Mouse (Mus musculus): ENCODE results near the gene Pou3f1. TPM values are rescaled to one million over a fixed set of nuclear protein-coding genes. Genes with fewer than 3 reads are reported as not detected.
A peak's percentile ranks its signal among the peaks of the same experiment; 100 is the strongest.

Pou3f1 gene
- total and polyA plus RNA-seq, 2 experiments from 2014 or later, result 4.8 to 6.3 TPM

DNA sequence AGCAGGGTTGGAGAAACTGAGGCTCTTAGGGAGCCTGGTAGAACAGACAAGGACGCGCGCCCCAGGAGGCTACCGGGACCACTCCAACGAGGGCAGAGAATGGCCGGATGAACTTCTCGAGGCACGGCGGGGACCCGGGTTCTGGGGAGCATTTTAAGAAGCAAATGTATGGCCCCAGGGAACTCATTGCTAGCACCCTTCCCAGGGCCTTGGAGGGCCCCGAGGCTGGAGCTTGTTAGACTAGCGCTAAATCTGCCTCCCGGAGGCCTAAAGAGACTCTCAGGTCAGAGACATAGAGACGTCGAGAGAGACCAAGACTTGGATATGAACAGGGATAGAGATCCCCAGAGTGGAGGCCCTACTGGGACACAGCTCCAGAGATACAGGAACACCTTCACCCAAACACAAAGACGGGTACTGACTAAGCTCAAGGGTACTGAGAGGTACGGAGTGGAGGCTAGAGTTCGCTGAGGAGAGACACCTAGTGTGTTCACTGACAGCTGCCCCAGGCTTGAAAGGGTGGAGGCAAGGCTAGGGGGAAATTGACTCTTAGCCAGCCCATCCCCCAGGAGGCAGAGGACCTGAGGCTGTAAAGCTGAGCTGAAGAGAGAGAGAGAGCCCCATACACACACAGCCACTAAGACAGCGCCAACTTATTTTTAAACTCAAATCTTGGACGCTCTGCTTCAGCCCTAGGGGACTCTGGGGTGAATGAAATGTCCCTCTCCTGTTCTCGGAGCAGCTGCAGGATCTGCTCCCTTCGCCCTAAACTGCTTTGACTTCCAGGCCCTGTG, 44.6 kb downstream of the Pou3f1 start:
- 4% methylated on average over 22 of the region's 22 CpGs for WGBS
- peak overlapping the region; percentile 54 for H3K9ac ChIP-seq (replicated peaks; ENCODE audit: low read length)
- H3K36me3 ChIP-seq (ENCODE audit: insufficient read depth, low read length), result no peaks in the 10 kb centered on the region
- ATAC-seq (peak; percentile 27; the same call in 1 of the 2 replicates), DNase-seq (ENCODE audit: low spot score) (peak; percentile 60)
- H3K27me3 ChIP-seq (ENCODE audit: insufficient read depth, low read length), result no peaks in the 10 kb centered on the region
- H3K4me1 ChIP-seq (ENCODE audit: insufficient read depth, low read length), result 0 out of 2 replicates have a peak, but pooled peaks cover 3% of the 10 kb centered on the region
- peak overlapping the region; percentile 97 for H3K4me2 ChIP-seq (ENCODE audit: low read depth, low read length)
- H3K27ac ChIP-seq, result peak overlapping the region; percentile 54; the same call in 1 of the 2 replicates
- H3K9me3 ChIP-seq (ENCODE audit: low read length), result no peaks in the 10 kb centered on the region
- no peak for TF ChIP-seq CTCF (IDR thresholded peaks at IDR 0.05; ENCODE audit: low read depth)
- H3K4me3 ChIP-seq (ENCODE audit: low read length), result peak overlapping the region; percentile 65

DNA sequence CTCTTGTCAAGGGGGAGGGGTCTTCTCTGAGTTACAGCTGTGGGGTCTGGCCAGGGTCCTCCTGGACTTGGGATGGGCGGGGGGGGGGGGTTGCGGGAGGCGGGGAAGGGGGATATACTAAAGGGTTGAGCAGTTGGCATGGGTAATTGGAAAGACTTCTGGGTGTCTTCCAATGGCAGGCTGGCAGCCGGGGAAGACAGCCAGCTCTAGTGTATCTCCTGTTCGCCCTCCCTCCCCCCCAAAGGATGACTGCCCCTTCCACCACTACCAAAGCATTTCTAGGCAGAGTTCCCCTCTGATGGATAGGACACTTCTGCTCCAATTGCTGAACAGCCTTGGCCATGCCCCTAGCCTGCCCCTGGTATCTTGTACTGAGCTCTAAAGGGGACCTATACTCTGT, 45.3 kb downstream of the Pou3f1 start:
- 0 out of 2 replicates have a peak, but pooled peaks cover 3% of the 10 kb centered on the region for H3K4me1 ChIP-seq (ENCODE audit: insufficient read depth, low read length)
- H3K4me2 ChIP-seq (ENCODE audit: low read depth, low read length), result peak overlapping the region; percentile 97
- no peak overlapping the region for H3K27ac ChIP-seq

DNA sequence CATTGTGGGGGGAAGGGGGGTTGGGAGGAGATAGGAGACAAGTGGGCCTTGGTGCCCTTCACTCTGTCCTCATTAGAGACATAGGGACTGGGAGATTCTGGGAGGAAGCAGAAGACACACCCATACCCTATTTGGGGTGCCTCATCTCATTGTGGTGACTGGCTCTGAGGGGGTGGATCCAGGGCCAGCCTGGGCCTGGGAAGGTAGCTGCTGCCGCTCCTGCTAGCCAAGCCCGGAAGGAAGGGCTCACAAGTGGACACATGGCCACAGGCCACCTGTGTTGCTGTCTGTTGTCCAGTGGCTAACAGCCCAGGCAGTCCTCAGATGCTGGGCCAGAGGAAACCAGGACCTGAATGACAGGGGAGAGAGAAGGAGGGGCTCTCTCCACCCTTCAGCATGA, 46.8 kb downstream of the Pou3f1 start:
- H3K9ac ChIP-seq (replicated peaks; ENCODE audit: low read length), result no peak overlapping the region
- H3K9me3 ChIP-seq (ENCODE audit: low read length), result no peaks in the 10 kb centered on the region
- H3K4me1 ChIP-seq (ENCODE audit: insufficient read depth, low read length), result peaks cover 4% of the 10 kb centered on the region; the same call in 1 of the 2 replicates
- no peak overlapping the region for H3K4me3 ChIP-seq (ENCODE audit: low read length)
- H3K27ac ChIP-seq, result no peak overlapping the region
- no peaks in the 10 kb centered on the region for H3K36me3 ChIP-seq (ENCODE audit: insufficient read depth, low read length)
- H3K4me2 ChIP-seq (ENCODE audit: low read depth, low read length), result no peak overlapping the region; the same call in 1 of the 2 replicates
- no peak for TF ChIP-seq CTCF (IDR thresholded peaks at IDR 0.05; ENCODE audit: low read depth)
- DNase-seq (ENCODE audit: low spot score) (no peak), ATAC-seq (no peak)
- H3K27me3 ChIP-seq (ENCODE audit: insufficient read depth, low read length), result no peaks in the 10 kb centered on the region
- WGBS, result 35% methylated on average over 2 of the region's 2 CpGs

More for the DNA sequence above, 45.3 kb downstream of the Pou3f1 start:
- DNase-seq (ENCODE audit: low spot score), result peak; percentile 69
- no peaks in the 10 kb centered on the region for H3K36me3 ChIP-seq (ENCODE audit: insufficient read depth, low read length)
- no peak overlapping the region for H3K9ac ChIP-seq (replicated peaks; ENCODE audit: low read length)
- H3K9me3 ChIP-seq (ENCODE audit: low read length), result no peaks in the 10 kb centered on the region
- TF ChIP-seq CTCF (IDR thresholded peaks at IDR 0.05; ENCODE audit: low read depth), result no peak
- peak overlapping the region; percentile 65; the same call in 1 of the 2 replicates for H3K4me3 ChIP-seq (ENCODE audit: low read length)
- no peaks in the 10 kb centered on the region for H3K27me3 ChIP-seq (ENCODE audit: insufficient read depth, low read length)
- 37% methylated on average over 4 of the region's 5 CpGs for WGBS
- ATAC-seq, result peak; percentile 30; the same call in 1 of the 2 replicates

GRCm38 (mm10) chr4:124703881-124704796, 47.5 kb downstream of the Pou3f1 start:
- WGBS, result 11% methylated on average over 6 of the region's 6 CpGs
- Histone ChIP-seq H3K4me2 (ENCODE audit: low read depth, low read length) (peak overlapping the region; percentile 21; the same call in 1 of the 2 replicates), H3K27me3 (ENCODE audit: insufficient read depth, low read length) (no peaks in the 10 kb centered on the region), H3K4me3 (ENCODE audit: low read length) (no peak overlapping the region), H3K36me3 (ENCODE audit: insufficient read depth, low read length) (no peaks in the 10 kb centered on the region), H3K9ac (replicated peaks; ENCODE audit: low read length) (no peak overlapping the region; the same call in 1 of the 2 replicates), H3K9me3 (ENCODE audit: low read length) (no peaks in the 10 kb centered on the region), H3K27ac (peak overlapping the region; percentile 63; the same call in 1 of the 2 replicates), H3K4me1 (ENCODE audit: insufficient read depth, low read length) (peaks cover 11% of the 10 kb centered on the region; the same call in 1 of the 2 replicates)
- no peak for ATAC-seq
- TF ChIP-seq CTCF (IDR thresholded peaks at IDR 0.05; ENCODE audit: low read depth), result no peak
- no peak for DNase-seq (ENCODE audit: low spot score)

DNA sequence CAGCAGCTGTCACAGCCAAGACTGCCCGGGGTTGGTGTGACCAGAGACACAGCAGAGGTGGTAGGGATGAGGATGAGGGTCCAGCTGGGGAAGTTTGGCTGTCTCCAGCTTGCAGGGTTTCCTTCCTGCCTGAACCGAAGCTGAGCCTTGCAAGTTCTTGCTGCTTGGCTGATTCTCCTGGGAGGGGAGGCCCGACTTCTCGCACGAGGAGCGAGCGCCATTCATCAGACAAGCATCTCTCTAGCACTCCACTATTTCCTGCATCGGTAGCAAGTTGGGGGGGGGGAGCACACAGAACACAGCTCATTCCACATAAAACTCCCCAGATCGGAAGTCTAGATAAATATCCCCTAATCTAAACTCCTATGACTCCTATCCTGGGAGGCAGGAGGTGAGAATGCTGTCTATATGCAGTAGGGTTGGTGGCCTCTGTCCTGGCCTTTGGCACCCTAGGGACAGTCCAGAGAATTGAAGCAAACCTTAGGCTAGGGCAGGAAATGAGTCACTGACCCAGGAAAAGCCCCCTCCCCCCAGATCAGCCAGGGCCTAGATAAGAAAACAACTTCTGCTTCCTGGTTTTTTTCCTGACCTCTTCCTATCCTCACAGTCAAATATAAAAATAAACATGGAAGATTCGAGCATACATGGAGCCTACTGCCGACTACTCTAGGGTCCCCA, 48.3 kb downstream of the Pou3f1 start:
- no peak overlapping the region for H3K4me3 ChIP-seq (ENCODE audit: low read length)
- no peak overlapping the region for H3K4me2 ChIP-seq (ENCODE audit: low read depth, low read length)
- H3K27ac ChIP-seq, result peak overlapping the region; percentile 63; the same call in 1 of the 2 replicates
- ATAC-seq, result no peak
- no peaks in the 10 kb centered on the region for H3K9me3 ChIP-seq (ENCODE audit: low read length)
- H3K36me3 ChIP-seq (ENCODE audit: insufficient read depth, low read length), result no peaks in the 10 kb centered on the region
- no peak overlapping the region; the same call in 1 of the 2 replicates for H3K9ac ChIP-seq (replicated peaks; ENCODE audit: low read length)
- no peaks in the 10 kb centered on the region for H3K27me3 ChIP-seq (ENCODE audit: insufficient read depth, low read length)
- no peak for TF ChIP-seq CTCF (IDR thresholded peaks at IDR 0.05; ENCODE audit: low read depth)
- WGBS, result 20% methylated on average over 11 of the region's 11 CpGs
- DNase-seq (ENCODE audit: low spot score), result no peak
- H3K4me1 ChIP-seq (ENCODE audit: insufficient read depth, low read length), result peaks cover 12% of the 10 kb centered on the region; the same call in 1 of the 2 replicates

All from hindbrain, postnatal 0 days (tissue).